Mouse (Mus musculus): ENCODE results near the gene Zfp219.

DNA sequence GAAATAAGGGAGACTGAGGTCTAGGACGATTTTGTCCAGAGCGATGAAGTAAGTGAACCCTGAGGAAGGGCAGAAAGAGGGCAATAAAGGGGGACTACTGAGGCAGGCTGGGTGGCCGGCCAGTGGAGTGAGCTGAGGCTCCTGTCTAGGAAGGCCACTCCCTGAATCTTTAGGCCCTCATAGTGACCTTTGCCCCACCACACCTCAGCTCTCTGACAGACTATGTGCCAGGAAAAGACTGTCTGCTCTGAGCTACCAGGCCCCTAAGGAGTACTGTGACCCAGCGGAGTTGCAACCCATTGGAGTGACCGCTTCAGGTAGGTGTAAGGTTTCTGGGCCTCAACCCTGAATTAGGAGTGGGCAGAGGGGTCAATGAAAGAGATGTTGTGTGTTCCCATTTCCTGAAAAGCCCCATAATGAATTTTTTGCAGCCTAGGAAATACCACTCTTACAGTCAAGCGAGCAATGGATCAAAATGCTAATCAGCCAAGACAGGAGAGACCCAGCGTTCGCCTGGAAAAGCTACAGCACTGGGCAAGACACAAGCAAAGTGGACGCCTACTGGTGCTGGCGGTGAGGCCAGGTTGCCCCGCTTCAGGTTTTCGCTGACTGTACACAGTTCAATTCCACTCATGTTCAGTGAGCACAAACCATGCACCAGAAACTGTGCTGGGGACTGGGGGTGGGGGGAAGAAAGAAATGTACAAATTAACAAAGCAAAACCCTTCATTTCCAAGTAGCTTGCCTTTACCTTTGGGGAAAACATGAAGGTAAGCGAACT lies 3.7 kb downstream of the Zfp219 start:
- TF ChIP-seq CTCF (IDR thresholded peaks at IDR 0.05; ENCODE audit: extremely low read depth, insufficient read depth, low read length) (no peak), POLR2A (IDR thresholded peaks at IDR 0.05; ENCODE audit: extremely low read depth, insufficient read depth, low read length) (no peak)
